Mouse (Mus musculus): ENCODE results near the gene Gabrr2. TPM values are rescaled to one million over a fixed set of nuclear protein-coding genes. Genes with fewer than 3 reads are reported as not detected.

Gabrr2 gene
- polyA plus RNA-seq, 1 experiment from 2014 or later: 0.36 TPM

- Histone ChIP-seq H3K9me3 (ENCODE audit: control insufficient read depth, low read length) (no peaks in the 10 kb centered on the region), H3K36me3 (ENCODE audit: control insufficient read depth, insufficient read depth, low read length) (no peaks in the 10 kb centered on the region), H3K4me1 (replicated peaks; ENCODE audit: control insufficient read depth, insufficient read depth, low read length) (no peaks in the 10 kb centered on the region), H3K27ac (ENCODE audit: low read depth, low read length) (no peak overlapping the region), H3K4me3 (ENCODE audit: low read depth, low read length) (no peak overlapping the region), H3K9ac (ENCODE audit: low read length) (no peak overlapping the region), H3K4me2 (ENCODE audit: low read depth, low read length, severe bottlenecking) (no peak overlapping the region), H3K27me3 (ENCODE audit: control insufficient read depth, insufficient read depth, low read length) (no peaks in the 10 kb centered on the region)
- DNase-seq (ENCODE audit: low spot score): peak; percentile 33
- no peak for ATAC-seq (replicated peaks; ENCODE audit: low FRiP score)
- WGBS: 85% methylated on average over 5 of the region's 5 CpGs
Observed at GRCm38 (mm10) chr4:33075776-33076524, 13.2 kb downstream of the Gabrr2 start.

- H3K27ac ChIP-seq (ENCODE audit: low read depth, low read length): no peak overlapping the region
- H3K27me3 ChIP-seq (ENCODE audit: control insufficient read depth, insufficient read depth, low read length): no peaks in the 10 kb centered on the region
- 81% methylated on average over 11 of the region's 11 CpGs for WGBS
- H3K4me1 ChIP-seq (replicated peaks; ENCODE audit: control insufficient read depth, insufficient read depth, low read length): no peaks in the 10 kb centered on the region
- no peak overlapping the region for H3K9ac ChIP-seq (ENCODE audit: low read length)
- H3K4me2 ChIP-seq (ENCODE audit: low read depth, low read length, severe bottlenecking): no peak overlapping the region
- DNase-seq (ENCODE audit: low spot score) (no peak), ATAC-seq (replicated peaks; ENCODE audit: low FRiP score) (no peak; the same call in 1 of the 2 replicates)
- no peak overlapping the region for H3K4me3 ChIP-seq (ENCODE audit: low read depth, low read length)
- no peaks in the 10 kb centered on the region for H3K9me3 ChIP-seq (ENCODE audit: control insufficient read depth, low read length)
- no peaks in the 10 kb centered on the region for H3K36me3 ChIP-seq (ENCODE audit: control insufficient read depth, insufficient read depth, low read length)
Observed at GRCm38 (mm10) chr4:33077161-33077560, 14.4 kb downstream of the Gabrr2 start.

- no peak overlapping the region for H3K4me3 ChIP-seq (ENCODE audit: low read depth, low read length)
- H3K9ac ChIP-seq (ENCODE audit: low read length): no peak overlapping the region
- H3K4me1 ChIP-seq (replicated peaks; ENCODE audit: control insufficient read depth, insufficient read depth, low read length): no peaks in the 10 kb centered on the region
- ATAC-seq (replicated peaks; ENCODE audit: low FRiP score) (no peak), DNase-seq (ENCODE audit: low spot score) (no peak)
- WGBS: 62% methylated on average over 8 of the region's 8 CpGs
- H3K4me2 ChIP-seq (ENCODE audit: low read depth, low read length, severe bottlenecking): no peak overlapping the region
- no peaks in the 10 kb centered on the region for H3K9me3 ChIP-seq (ENCODE audit: control insufficient read depth, low read length)
- H3K27ac ChIP-seq (ENCODE audit: low read depth, low read length): no peak overlapping the region
- H3K36me3 ChIP-seq (ENCODE audit: control insufficient read depth, insufficient read depth, low read length): no peaks in the 10 kb centered on the region
- no peaks in the 10 kb centered on the region for H3K27me3 ChIP-seq (ENCODE audit: control insufficient read depth, insufficient read depth, low read length)
Observed at GRCm38 (mm10) chr4:33077724-33078123, 14.9 kb downstream of the Gabrr2 start.

DNA sequence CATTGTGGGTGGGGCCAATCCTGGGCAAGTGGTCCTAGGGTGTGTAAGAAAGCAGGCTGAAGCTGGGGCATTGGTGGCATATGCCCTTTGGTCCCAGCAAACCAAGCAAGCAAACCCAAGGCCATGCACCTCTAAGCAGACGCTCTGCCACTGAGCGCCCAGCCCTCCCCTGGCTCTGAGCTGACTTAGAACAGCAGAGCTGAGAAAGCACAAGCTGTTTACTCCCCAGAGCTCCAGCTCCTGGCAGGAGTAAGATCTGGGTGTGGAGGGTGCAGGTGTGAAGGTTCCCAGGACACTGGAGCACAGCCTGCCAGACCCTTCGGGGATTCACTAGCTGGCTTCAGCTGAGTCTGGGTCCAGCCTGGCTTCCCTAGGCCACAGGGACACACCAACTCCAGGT lies 15.7 kb downstream of the Gabrr2 start:
- no peak for DNase-seq (ENCODE audit: low spot score)
- H3K9me3 ChIP-seq (ENCODE audit: control insufficient read depth, low read length): no peaks in the 10 kb centered on the region
- no peaks in the 10 kb centered on the region for H3K4me1 ChIP-seq (replicated peaks; ENCODE audit: control insufficient read depth, insufficient read depth, low read length)
- H3K36me3 ChIP-seq (ENCODE audit: control insufficient read depth, insufficient read depth, low read length): no peaks in the 10 kb centered on the region
- no peak overlapping the region for H3K4me3 ChIP-seq (ENCODE audit: low read depth, low read length)
- no peaks in the 10 kb centered on the region for H3K27me3 ChIP-seq (ENCODE audit: control insufficient read depth, insufficient read depth, low read length)
- H3K27ac ChIP-seq (ENCODE audit: low read depth, low read length): no peak overlapping the region
- H3K9ac ChIP-seq (ENCODE audit: low read length): no peak overlapping the region
- no peak overlapping the region for H3K4me2 ChIP-seq (ENCODE audit: low read depth, low read length, severe bottlenecking)
- 91% methylated on average over 3 of the region's 3 CpGs for WGBS
- no peak for ATAC-seq (replicated peaks; ENCODE audit: low FRiP score)

- Histone ChIP-seq H3K9ac (ENCODE audit: low read length) (no peak overlapping the region), H3K27me3 (ENCODE audit: control insufficient read depth, insufficient read depth, low read length) (no peaks in the 10 kb centered on the region), H3K36me3 (ENCODE audit: control insufficient read depth, insufficient read depth, low read length) (no peaks in the 10 kb centered on the region), H3K27ac (ENCODE audit: low read depth, low read length) (no peak overlapping the region), H3K4me3 (ENCODE audit: low read depth, low read length) (no peak overlapping the region), H3K4me2 (ENCODE audit: low read depth, low read length, severe bottlenecking) (no peak overlapping the region), H3K9me3 (ENCODE audit: control insufficient read depth, low read length) (no peaks in the 10 kb centered on the region), H3K4me1 (replicated peaks; ENCODE audit: control insufficient read depth, insufficient read depth, low read length) (no peaks in the 10 kb centered on the region)
- WGBS: 86% methylated on average over 6 of the region's 6 CpGs
- ATAC-seq (replicated peaks; ENCODE audit: low FRiP score) (no peak), DNase-seq (ENCODE audit: low spot score) (no peak)
Observed at GRCm38 (mm10) chr4:33099118-33099694, 36.4 kb downstream of the Gabrr2 start.

GRCm38 (mm10) chr4:33109720-33110458 lies 47.1 kb downstream of the Gabrr2 start:
- 88% methylated on average over 14 of the region's 14 CpGs for WGBS
- H3K4me2 ChIP-seq (ENCODE audit: low read depth, low read length, severe bottlenecking): no peak overlapping the region
- H3K27ac ChIP-seq (ENCODE audit: low read depth, low read length): no peak overlapping the region
- H3K4me3 ChIP-seq (ENCODE audit: low read depth, low read length): no peak overlapping the region
- no peaks in the 10 kb centered on the region for H3K9me3 ChIP-seq (ENCODE audit: control insufficient read depth, low read length)
- no peak overlapping the region for H3K9ac ChIP-seq (ENCODE audit: low read length)
- no peaks in the 10 kb centered on the region for H3K27me3 ChIP-seq (ENCODE audit: control insufficient read depth, insufficient read depth, low read length)
- ATAC-seq (replicated peaks; ENCODE audit: low FRiP score) (no peak), DNase-seq (ENCODE audit: low spot score) (no peak)
- no peaks in the 10 kb centered on the region for H3K36me3 ChIP-seq (ENCODE audit: control insufficient read depth, insufficient read depth, low read length)
- H3K4me1 ChIP-seq (replicated peaks; ENCODE audit: control insufficient read depth, insufficient read depth, low read length): no peaks in the 10 kb centered on the region

DNA sequence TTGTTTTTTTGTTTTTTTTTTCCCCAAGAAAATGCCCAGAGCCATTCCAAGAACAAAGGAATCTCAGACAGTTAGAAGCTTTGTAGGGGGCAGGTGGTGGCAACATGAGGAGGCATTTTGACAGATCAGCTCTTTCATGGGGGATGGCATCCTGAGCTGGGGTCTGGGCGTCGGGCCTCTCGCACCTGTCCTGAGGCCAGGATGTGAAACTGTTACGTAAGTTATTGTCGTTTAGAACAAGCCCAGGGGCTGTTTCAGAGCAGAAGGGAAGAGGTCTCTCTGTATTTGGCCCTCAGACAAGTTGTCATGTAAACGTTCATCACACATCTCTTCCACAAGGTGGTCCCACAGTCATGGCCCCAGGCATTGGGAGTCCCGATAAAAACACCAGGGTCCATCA lies 48.0 kb downstream of the Gabrr2 start:
- no peak for ATAC-seq (replicated peaks; ENCODE audit: low FRiP score)

GRCm38 (mm10) chr4:33111358-33111757 lies 48.6 kb downstream of the Gabrr2 start:
- DNase-seq (ENCODE audit: low spot score) (no peak), ATAC-seq (replicated peaks; ENCODE audit: low FRiP score) (no peak)
- no peaks in the 10 kb centered on the region for H3K9me3 ChIP-seq (ENCODE audit: control insufficient read depth, low read length)
- no peaks in the 10 kb centered on the region for H3K27me3 ChIP-seq (ENCODE audit: control insufficient read depth, insufficient read depth, low read length)
- H3K4me3 ChIP-seq (ENCODE audit: low read depth, low read length): no peak overlapping the region
- H3K36me3 ChIP-seq (ENCODE audit: control insufficient read depth, insufficient read depth, low read length): no peaks in the 10 kb centered on the region
- 91% methylated on average over 9 of the region's 9 CpGs for whole genome bisulfite sequencing
- no peak overlapping the region for H3K27ac ChIP-seq (ENCODE audit: low read depth, low read length)
- no peaks in the 10 kb centered on the region for H3K4me1 ChIP-seq (replicated peaks; ENCODE audit: control insufficient read depth, insufficient read depth, low read length)
- no peak overlapping the region for H3K4me2 ChIP-seq (ENCODE audit: low read depth, low read length, severe bottlenecking)
- no peak overlapping the region for H3K9ac ChIP-seq (ENCODE audit: low read length)

More for the DNA sequence above, 48.0 kb downstream of the Gabrr2 start:
- DNase-seq (ENCODE audit: low spot score): no peak
- 88% methylated on average over 7 of the region's 7 CpGs for WGBS
- Histone ChIP-seq H3K4me3 (ENCODE audit: low read depth, low read length) (no peak overlapping the region), H3K9me3 (ENCODE audit: control insufficient read depth, low read length) (no peaks in the 10 kb centered on the region), H3K27ac (ENCODE audit: low read depth, low read length) (no peak overlapping the region), H3K27me3 (ENCODE audit: control insufficient read depth, insufficient read depth, low read length) (no peaks in the 10 kb centered on the region), H3K9ac (ENCODE audit: low read length) (no peak overlapping the region), H3K4me2 (ENCODE audit: low read depth, low read length, severe bottlenecking) (no peak overlapping the region), H3K36me3 (ENCODE audit: control insufficient read depth, insufficient read depth, low read length) (no peaks in the 10 kb centered on the region), H3K4me1 (replicated peaks; ENCODE audit: control insufficient read depth, insufficient read depth, low read length) (no peaks in the 10 kb centered on the region)

Data from forebrain, embryonic 11.5 days (tissue).